Mouse (Mus musculus): Measurements from ENCODE around the gene Ddx10.

DNA sequence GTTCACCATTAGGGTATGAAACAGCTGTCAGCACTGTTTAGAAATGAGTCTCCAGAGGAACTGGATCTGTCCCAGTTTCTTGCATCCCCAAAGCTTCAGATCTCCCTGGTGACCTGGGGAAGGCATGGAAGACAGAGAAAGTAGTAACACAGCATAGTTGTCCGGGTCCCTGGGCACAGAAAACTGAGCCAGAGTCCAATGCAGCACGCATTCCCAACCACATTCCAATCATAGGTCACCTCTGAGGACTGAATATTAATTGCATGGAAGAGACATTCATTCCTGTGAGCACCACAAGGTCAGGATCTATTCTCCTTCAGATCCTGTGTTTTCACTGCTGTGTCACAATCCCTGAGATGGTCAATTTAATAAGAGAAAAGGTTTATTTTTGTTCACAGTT lies 182.8 kb downstream of the Ddx10 start:
- TF ChIP-seq CTCF (IDR thresholded peaks at IDR 0.05; ENCODE audit: borderline replicate concordance, insufficient read depth, low read length) (no peak), POLR2A (IDR thresholded peaks at IDR 0.05; ENCODE audit: low read depth, low read length) (no peak)
